Mouse (Mus musculus) frontal cortex, postnatal 10 days (tissue): ENCODE measurements around the gene Slc26a11.
"Not testable (repeated sequence)": the region's sequence is repeated elsewhere in the genome, so short reads cannot be mapped to it uniquely, and the experiment has no call there.

Experiments
- DNase-seq, 2 experiments: peaks; one replicate each; pipeline ENCODE4 v3.0.0; 2022; ENCODE audit warnings: low spot score in 2 of 2, mixed read lengths in 1 of 2

The Slc26a11 gene

DNA sequence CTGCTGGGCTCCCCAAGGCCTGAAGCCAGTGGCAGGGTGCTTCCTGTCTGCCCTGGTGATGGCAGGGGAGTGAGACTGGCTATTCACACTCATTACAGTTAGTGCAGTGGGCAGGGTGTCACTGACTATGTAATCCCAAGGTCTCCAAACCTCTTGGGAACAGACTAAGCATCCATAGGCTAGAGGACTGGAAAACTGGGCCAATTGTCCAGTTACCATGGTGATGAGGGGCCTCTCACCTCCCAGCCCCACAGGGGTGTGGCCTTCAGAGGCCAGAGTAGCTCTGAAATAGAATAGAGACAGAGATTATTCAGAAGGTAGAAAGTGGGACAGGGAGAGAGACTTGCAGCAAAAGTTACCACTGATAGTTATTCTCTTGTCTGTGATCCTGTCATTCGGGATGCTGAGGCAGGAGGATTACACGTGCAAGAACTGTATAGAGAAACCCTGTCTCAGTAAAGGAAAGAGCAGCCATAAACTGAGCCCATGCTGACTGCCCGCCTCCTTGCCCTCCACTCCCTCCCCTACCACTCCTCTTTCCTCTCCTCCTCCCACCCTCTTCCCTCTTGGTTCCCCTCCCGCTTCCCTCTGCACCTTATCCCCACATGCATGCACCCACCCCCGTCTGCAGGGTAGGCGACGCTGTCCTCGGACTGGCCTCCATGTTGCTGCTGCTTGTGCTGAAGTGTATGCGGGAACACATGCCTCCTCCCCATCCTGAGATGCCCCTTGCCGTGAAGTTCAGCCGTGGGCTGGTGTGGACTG, 7.6 kb downstream of the Slc26a11 start:
- DNase-seq = no peak

DNA sequence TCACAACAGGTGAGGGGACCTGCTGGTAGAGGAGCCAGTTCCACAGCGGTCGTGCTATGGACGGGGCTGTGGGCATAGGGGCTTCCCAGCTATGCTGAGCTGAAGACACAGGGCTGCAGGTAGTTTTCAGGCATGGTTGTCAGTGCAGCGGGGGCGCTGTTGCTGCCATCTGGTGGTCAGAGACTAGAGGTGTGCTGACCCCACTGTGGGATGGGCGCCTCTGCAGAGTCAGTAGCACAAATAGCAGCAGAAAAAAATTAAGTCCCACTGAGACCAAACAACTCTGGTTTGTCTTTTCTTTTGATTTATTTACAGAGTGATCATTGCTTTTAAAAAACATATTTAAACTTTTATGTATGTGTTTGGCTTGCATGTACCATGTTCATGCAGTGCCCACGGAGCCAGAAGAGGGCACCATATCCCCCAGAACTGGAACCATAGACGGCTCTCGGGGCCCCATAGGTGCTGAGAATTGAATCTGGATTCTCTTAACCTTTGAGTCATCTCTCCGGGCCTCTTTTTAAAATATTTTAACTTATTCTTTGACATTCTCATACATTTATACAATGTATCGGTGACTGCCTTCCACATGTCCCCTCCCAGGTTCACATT, 8.3 kb downstream of the Slc26a11 start:
- peak in 1 of 2 experiments; percentile 66 for DNase-seq

- DNase-seq = no peak
Measured at GRCm38 (mm10) chr11:119375425-119375824, 20.1 kb downstream of the Slc26a11 start.

- no peak for DNase-seq
Measured at GRCm38 (mm10) chr11:119377326-119377725, 22.0 kb downstream of the Slc26a11 start.

DNA sequence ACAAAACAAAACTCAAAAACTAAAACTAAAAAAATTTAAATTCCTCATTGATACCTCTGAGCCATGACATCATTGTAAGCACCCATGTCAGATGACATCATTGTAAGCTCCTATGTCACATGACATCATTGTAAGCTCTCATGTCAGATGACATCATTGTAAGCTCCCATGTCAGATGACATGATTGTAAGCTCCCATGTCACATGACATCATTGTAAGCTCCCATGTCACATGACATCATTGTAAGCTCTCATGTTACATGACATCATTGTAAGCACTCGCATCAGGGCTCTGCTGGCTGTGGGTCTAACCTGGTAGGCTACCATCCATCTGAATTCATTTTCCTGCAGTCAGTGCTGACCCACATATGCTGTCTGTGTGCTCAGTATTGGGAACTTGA, 23.2 kb downstream of the Slc26a11 start:
- DNase-seq = no peak

- no peak for DNase-seq
Measured at GRCm38 (mm10) chr11:119381631-119382337, 26.4 kb downstream of the Slc26a11 start.

GRCm38 (mm10) chr11:119382338-119382850, 27.0 kb downstream of the Slc26a11 start:
- no peak for DNase-seq

GRCm38 (mm10) chr11:119384904-119385303, 29.5 kb downstream of the Slc26a11 start:
- no peak for DNase-seq

DNA sequence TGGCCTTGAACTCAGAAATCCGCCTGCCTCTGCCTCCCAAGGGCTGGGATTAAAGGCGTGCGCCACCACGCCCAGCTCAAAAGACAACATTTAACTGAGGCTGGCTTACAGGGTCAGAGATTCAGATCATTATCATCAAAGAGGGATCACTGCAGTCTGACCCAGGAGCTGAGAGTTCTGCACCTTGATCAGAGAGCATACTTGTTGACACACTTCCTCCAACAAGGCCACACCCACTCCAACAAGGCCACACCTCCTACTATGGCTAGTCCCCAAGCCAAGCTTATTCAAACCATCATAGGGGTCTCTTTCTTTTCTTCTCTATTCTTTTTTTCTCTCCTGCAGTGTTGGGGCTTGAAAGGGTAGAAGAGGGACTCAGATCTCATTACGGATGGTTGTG, 30.9 kb downstream of the Slc26a11 start:
- DNase-seq = no peak

GRCm38 (mm10) chr11:119387273-119387672, 31.9 kb downstream of the Slc26a11 start:
- not testable (repeated sequence) for DNase-seq

GRCm38 (mm10) chr11:119389851-119390270, 34.5 kb downstream of the Slc26a11 start:
- peak; percentile 24 to 54 for DNase-seq

GRCm38 (mm10) chr11:119390271-119391231, 35.2 kb downstream of the Slc26a11 start:
- peak; percentile 19 to 39 for DNase-seq

GRCm38 (mm10) chr11:119391386-119392000, 36.1 kb downstream of the Slc26a11 start:
- no peak for DNase-seq

- no peak for DNase-seq
Measured at GRCm38 (mm10) chr11:119392001-119392614, 36.8 kb downstream of the Slc26a11 start.

DNA sequence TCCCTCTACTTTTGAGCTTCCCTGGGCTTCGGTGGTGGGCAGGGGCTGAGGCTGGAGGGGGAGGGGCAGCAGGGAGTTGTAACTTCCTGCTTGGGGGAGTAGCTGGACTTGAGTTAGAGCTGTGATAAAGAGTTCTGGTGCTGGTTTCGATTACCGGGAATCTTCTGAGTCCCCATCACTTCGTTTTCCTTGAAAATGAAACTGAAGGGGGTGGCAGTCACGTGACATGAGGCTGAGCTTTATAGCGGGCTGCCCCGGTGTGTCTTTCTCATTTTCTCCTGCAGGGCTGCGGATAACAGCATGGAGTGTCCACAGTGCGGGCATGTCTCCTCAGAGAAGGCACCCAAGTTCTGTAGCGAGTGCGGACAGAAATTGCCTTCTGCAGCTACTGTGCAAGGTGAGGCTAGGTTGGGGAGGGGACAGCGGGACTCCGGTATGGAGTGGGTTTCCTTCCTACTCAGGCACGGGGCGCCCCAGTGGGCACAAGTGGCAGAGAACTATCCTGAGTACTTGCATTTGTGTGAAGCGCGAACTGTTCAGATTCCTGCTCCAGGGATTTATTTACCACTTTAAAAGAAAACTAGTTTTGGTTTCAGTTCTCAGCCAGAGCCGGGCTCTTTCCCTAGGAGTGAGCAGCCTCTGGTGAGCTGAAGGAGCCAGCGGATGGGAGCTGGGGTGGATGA, 37.6 kb downstream of the Slc26a11 start, which contains the start of gene Rnf213:
Rnf213 (plus strand) TSS at position 301 of the 683 bp plus-strand sequence.
- peak in 1 of 2 experiments; percentile 24 for DNase-seq

- no peak for DNase-seq
Measured at GRCm38 (mm10) chr11:119393483-119393804, 38.1 kb downstream of the Slc26a11 start.

DNA sequence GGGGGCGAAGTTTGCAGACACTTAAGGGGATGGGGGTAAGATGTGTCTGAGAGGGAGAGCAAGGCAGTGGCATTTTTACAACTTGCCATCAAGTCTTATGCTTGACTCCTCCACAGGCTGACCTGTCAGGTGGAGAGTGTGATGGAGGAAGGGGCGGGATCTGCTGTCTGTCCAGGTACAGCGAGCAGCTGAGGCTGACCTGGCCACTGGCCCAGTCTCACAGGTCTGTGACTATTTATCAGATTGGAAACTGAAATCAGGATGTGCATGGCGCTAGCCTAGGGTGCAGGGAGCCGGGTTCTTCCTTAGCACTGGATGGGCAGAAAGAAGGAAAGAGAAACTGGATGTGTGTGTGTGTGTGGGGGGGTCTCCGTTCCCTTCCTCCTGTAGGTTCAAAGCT, 38.9 kb downstream of the Slc26a11 start:
- DNase-seq = no peak

GRCm38 (mm10) chr11:119395394-119395793, 40.0 kb downstream of the Slc26a11 start:
- no peak for DNase-seq

DNA sequence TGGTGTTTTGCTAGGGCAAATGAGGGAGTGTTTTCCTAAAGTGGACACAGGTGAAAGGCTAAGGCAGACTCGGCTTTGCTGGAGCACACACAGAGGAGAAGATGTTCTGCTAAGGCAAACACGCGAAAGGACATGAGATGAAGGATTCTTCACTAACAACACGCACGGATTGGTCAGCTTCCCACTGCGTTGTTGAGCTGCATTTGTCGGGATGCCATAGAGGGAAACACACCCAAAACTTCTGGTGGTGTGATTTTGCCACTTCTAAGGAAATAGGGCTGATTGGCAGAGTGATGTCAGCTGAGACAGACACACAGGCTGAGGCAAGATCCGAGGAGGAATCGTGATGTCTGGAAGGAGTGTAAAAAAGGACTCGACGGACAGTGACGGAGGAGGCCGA, 40.6 kb downstream of the Slc26a11 start:
- no peak for DNase-seq

- DNase-seq = no peak
Measured at GRCm38 (mm10) chr11:119396461-119396860, 41.1 kb downstream of the Slc26a11 start.
